Mouse (Mus musculus) thymus, postnatal 25 days (tissue): ENCODE measurements around the gene Hand2.

Experiments used
- DNase-seq: peaks from one replicate; pipeline ENCODE4 v3.0.0; 2022

Gene Hand2

DNA sequence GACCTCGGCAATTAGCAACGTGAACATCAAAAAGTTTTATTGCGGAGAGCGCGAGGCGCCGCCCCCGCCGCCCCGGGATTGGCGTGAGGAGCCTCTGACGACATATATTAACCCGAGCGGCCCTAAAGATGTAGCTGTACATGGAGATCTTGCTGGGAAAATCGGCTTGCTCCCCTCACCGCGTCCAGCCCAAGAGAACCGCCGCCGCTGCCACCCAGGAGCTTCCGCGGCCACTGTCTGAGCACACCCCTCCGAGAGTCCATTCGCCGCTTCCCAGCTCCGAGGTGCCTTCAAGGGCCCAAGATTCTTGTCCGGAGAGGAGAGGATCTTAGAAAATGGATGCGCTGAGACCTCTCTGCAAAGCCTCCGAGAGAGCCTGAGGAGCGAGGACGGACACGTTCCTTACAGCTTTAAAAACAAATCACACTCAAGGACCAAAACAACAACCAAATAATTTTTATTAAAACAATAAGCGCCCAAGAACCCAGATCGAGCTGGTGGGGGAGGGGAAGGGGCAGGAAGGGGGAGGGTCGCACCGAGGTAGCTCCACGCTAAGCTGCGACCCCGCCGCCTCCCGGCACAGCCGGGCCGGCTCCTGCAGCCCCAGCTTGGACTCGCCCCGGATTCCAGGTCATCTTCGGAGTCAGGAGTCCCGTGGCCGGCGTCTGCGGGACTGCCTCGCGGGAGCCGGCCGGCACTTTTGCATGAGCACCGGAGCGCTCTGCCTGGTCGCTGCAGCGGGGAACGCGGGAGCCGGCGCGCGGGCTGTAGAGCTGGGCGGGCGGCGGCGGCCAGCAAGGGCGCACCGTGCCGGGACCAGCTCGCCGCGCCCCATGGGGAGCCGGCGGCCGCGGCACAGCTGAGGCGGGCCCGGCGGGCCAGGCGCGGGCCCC, at the start of gene Hand2:
Hand2 (plus strand) TSS at position 133 of the 893 bp plus-strand sequence.
- no peak for DNase-seq

DNA sequence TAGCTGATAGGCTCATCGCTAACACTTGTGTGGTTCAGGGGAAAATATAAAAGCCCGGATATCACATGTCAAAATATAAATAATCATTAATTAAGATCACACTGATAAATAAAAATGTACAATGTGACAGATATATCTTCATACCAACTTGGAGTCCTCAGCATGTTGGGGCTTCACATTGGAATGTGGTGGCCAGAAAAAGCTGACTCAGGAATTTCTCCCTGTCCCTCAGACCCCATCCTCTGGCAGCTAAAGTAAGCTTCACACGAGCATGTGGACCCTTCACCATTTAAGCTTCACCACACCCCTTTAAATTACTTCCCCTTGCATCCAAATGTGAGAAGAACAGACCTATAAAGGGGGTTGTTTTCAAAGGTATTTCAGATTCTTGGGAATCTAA, 47.7 kb upstream of the Hand2 start:
- no peak for DNase-seq

DNA sequence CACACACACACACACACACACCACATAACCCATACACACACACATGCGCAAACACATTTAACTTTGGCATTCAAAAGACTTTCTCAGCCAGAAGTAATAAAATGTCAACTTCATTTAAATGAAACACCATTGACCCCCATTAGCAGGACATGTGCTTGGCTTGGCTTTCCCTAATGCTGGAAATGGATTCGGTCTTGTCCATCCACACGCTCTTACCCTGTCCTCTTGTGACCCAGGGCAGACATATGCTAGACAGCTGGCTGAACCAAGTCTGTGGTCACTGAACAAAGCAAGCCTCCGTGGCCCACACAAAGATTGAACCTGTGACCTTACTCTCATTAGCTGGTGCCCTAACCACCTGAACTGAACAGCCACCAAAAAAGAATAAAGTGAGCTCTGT, 27.3 kb upstream of the Hand2 start:
- no peak for DNase-seq

DNA sequence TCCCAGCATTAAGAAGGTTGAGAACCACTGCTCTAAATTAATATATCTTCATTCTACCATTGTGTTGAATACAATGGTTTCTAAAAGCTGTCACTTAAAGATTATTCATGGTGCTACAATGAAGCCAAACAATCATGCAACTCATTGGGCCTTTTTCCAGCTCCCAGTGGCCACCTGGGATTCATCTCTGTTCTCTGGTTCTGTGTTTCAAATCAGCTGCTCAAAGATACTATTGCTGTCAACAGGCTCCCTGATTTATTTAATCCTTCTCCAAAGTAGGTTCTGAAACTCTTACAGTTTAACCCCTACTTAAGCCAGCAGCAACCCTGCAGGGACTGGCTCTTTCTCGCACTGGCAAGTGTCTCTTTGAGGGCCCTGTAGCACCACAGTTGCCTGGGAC, 17.3 kb upstream of the Hand2 start:
- no peak for DNase-seq

DNA sequence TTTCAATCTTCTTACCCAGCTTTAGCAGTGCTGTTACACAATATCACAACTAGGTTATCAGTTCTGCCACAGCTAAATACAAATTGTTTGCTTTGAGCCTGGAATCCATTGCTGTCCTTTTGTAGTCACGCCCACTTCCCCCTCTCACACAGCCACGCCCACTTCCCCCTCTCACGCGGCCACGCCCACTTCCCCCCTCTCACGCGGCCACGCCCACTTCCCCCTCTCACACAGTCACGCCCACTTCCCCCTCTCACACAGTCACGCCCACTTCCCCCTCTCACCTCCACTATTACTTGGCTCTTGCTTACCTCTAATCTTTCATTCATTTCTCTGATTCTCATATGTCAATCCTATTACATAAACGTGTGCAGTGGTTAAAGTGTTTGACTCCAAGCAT, 15.8 kb upstream of the Hand2 start:
- DNase-seq = peak; percentile 19

DNA sequence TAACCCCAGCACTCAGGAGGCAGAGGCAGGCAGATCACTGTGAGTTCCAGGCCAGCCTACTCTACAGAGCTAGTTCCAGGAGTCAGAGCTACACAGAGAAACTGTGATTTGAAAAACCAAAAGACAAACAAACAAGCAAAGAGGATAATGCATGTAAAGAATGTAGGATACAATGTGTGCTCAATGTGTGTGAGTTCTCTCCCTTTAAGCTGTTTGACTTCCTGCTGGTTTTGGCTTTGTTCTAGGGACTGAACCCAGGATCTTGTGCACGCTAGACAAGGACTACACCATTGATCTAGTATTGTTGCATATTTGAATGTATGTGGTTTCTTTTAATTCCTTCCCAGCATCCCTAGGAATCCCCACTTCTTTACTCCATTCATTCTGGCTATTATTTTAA, 14.3 kb upstream of the Hand2 start:
- no peak for DNase-seq

DNA sequence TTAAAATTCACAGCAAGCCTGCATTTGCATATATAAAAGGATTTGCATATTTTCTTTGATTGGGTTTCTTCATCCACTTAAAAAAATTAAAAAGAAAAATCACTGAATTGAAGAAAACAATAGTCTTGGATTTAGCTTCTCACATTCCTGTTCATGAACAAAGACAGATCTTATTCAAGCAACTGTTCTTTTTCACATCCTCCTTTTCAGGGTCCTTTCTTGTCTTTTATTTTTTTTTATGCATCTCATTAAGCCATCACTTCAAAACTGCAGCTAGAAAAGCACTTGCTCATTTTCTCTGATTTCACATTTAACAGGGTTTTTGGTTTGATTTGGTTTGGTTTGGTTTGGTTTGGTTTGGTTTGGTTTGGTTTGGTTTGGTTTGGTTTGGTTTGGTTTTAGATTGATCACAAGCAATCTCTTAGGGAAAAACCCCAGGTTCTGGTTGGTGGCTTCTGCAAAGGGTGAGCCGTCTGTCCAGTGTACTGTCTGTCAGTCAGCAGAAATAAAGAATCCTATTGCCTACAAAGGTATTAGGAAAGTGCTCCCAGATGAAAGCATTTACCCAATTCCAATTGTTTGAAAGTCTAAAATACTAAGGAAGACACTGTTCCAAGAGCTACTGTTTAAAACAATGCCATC, 10.8 kb upstream of the Hand2 start:
- DNase-seq = no peak

DNA sequence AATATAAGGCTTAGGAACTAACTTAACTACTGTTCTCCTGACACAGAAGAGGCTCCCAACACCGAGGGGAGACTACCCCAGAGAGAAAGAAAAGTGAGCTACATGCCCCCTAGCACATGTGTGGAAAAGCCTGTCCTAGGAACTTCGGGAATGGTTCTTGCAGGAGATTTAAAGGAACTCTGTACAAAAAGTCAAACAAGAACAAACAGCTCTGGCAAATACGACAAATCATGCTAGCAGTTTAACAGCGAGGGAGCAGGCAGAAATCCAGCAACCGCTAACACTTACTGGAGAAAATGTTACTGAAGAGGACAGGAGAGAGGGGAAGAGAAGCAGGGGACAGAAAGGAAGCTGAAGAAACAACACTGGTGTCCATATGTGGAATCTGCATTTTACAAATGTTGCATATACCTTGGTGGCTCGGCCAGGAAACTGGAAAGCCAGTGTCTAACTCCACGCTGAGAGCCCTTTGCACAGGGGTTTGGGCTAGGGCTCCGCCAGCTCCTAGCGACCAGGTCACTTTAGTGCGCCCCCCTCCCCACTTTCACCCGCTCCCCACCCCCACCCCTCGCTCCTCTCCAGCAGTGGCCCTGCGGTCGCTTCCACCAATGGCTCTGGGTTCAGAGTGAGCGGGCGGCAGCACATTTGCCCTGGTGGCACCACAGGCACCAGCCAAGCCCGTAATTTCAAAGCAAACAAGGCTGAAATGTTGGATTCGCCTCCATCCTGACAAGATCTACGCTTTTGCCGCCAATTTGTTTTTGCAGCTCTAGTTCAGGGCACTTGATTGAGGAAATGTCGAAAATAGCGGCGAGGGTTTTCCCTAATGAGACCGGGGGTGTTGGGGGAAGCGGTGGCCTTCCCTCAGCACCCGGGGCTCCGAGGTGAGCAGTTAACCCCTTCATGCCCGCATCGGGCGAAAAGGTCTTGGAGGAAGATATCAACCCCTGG, 8.5 kb upstream of the Hand2 start:
- DNase-seq = no peak

DNA sequence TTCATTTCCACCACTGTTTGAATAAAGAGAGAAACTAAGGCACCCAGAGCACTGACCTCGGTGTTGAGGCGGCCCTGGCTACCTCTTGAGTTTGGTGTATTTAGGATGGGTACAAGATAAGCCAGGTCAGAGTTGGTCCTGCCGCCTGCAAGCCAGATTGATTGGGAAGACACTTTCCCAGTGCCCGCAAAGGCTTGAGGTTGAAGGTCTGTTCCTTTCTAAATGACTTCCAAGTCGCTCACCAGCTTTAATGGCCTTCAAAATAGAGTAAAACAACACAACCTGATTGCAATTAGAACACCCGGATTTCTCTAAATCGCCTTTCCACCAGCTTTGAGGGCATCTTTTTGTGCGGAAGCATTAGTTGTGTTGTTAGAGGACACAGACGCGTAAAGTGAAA, 7.2 kb upstream of the Hand2 start:
- no peak for DNase-seq

DNA sequence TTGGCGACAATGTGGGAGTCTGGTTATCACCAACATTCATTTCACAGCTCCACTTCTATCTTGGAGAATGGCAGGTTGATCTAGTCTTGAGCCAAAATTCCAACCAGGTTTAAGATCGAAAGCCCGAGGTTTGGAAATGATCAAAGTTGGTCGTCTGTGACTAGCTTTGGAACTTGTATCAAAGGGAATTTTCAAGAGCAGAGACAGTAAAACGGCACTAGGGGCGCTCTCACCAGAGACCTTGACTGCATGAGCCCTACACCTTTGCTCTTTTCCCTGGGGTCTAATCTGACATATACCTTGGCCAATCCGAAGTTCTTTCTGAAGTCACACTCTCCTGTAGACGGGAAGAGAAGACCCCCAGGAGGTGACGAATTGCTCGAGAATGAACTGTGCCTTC, 6.6 kb upstream of the Hand2 start:
- DNase-seq = no peak

DNA sequence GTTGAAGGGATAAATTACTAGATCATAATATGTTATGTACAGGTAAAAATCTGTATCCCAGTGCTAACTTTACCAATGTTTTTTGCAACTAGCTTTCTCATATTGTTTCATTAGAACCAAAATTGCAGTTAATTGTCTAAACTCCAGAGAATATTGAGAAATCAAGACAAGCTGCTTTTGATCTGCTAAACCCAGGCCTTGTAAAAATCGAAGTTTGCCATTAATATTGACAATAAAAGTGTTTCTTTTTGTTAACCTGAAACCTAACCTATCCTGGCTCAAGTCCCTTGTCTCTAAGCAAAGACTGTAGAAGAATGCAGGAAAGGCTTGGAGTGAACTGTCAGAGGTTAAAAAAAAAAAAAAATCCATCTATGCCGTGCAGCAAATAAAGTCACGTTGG, 5.3 kb upstream of the Hand2 start:
- DNase-seq = no peak

DNA sequence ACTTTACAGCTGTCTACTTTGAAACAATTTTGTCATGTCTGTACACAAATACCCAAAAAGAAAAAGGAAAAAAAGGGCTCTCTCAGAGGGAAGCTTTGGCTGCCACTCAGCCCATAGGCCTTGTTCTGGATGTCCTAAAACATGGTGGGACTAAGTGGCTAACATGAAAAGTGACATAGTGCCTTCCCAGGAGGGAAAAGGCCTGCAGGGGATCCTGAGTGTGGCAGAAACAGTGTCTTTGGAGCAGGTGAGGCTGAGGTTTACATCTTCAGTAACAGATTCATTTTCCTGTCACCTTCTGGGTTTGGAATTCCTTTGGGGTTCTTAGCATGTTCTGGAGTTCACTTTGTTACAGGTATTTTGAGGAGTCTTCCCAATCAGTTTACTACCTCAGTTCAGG, 3.7 kb upstream of the Hand2 start:
- DNase-seq = no peak

DNA sequence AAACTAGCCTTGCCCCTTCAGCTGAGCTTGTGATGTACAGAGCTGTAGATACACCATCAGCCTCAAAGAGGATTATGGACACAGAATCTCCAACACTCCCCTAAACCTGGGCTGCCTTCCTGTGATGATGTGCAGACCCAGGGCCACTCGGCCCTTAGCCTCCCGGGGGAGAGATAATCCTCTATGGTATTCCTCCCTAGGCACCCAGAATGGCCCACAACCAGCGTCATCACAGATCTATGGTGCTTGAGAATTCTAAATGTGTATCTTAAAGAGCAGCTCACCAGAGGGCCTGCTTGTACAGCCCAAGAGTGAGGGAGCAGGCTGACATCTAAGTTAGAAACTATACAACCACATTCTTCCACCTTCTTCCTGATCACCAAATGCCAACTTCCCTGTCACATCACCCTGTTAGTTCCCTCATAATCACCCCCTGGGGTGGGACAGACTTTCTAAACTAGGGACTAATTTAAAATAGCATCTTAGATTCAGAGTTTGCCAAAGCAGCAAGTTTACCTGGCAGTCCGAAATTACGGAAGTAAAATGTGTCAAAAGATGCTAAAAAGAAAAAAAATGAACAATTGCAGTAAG, 2.8 kb upstream of the Hand2 start:
- no peak for DNase-seq

DNA sequence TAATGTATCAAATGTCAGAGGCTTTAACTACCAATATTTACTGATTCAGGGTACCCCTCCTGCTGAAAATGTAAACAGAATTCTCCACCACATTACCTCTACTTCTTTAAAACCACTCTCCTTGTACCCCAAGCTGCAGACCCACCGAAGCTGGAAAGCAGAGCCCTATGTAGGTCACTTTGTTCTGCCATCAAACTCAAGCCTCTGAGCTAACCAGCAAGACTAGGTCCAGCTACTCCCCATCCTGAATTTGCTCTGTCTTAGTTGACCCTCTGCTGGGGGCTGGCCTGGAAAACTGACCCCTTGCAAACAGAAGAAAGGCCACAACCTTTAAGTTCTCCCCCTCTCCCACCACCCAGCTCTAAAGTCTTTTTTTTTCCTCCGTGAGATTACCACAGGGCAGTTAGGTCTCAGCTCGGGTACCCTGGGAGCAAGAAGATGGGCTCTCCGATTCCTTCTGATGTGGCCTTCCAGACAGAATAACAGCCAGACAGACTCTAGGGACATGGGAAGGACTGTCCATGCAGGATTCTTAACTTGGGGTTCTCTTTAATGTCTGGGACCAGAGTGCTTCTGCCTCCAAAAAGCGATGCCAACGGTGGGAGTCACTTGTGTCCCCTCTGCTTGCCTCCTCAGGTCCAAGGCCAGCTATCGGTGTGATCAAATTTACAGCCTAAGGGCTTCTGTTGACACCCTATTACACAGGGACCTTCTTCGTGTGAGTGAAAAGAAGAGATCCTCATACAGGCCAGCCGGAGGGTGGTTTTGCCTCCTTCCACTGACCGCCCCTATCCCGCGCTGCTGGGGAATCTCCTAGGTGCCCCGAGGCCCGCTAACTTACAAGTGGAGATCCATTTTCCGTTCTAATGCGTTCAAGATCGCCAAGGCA, 1.4 kb upstream of the Hand2 start:
- DNase-seq = no peak

DNA sequence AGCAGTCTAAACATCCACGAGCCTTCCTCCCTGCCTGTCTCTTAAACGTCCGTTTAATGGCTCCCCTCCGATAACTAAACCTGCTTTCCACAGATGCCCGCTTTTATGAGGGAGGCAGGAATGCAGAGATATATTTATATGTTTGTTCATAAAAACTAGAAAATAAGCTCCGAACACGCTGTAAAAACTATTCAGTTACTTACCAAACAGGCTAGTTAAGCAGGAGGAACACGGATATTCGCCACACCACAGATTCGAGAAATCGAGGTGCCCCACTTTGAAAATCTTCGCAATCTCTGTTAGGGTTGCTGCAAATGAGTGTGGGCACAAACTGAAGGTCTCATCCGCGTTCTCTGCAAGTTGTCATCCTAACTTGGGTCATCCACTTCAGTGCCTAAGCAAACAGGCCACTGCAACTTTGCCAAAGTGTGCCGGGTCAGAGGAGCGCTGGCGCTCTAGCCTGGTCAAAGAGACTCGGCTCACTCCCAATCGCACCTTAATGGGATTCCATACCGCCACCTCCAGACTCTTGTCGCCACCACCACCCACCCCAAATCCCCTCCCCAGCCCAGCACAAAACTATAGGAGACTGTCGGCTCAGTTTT, 700 bp upstream of the Hand2 start:
- DNase-seq = no peak

DNA sequence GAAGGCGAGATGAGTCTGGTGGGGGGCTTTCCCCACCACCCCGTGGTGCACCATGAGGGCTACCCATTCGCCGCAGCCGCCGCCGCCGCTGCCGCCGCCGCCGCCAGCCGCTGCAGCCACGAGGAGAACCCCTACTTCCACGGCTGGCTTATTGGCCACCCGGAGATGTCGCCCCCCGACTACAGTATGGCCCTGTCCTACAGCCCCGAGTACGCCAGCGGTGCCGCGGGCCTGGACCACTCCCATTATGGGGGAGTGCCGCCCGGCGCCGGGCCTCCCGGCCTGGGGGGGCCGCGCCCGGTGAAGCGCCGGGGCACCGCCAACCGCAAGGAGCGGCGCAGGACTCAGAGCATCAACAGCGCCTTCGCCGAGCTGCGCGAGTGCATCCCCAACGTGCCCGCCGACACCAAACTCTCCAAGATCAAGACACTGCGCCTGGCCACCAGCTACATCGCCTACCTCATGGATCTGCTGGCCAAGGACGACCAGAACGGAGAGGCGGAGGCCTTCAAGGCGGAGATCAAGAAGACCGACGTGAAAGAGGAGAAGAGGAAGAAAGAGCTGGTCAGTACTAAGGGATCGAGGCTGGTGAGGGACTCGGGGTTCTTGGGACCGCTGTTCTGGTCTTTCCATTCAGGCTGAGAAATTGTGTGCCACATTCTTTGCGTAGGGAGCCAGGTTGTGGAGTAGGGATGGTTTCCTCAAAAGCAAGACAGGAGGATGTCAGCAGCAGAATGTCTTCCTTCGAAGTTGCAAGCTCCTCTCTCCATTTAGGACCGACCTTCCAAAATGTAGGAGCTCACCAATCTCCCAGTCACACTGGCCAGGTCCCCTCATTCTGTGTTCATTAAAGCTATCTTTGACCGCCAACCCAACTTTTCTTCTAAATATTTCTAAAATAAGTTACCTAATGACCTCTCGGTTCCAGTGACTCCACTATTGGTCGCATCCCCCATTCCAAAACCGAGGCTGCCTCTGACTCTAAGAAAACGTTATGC, 1.4 kb downstream of the Hand2 start:
- DNase-seq = no peak

DNA sequence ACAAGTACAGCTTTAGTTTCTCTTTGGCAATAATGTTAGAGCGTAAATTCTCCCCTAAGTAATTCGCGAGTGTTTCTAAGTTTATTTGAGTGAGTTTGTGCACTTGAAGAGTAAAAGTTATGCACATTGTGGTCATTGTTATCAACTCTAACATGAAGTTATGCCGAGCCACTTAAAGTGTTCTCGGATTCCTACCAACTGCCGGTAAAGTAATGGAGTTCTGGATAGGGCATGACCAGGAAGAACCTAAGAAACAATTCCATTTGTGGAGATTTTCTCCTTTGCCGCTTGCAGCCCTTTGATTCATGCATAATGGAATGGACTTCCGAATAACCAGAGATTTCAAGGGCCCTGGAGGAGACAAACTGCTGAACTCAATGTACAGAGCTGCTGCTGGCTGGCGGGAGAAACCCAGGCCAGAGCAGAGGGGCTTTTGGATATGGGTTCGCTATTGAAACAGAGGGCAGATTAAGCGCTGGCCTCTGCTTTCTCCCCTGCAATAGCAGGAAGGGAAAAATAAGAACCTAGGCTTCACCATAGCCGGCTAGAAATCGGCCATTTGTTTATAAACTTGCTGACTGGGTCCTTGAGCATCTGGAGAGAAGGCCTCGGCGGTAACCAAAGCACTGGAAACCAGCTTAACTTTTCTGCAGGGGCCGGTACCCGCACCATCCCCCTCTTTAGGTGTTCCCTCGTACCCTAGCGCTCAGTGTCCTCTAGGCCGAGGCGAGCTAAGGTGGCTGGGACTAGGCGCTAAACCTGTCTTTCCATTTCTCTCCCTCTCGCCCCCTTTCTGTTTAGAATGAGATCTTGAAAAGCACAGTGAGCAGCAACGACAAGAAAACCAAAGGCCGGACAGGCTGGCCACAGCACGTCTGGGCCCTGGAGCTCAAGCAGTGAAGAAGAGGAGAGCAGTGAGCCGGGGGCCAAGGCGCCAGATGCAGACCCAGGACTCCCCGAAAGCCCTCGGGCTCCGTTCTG, 2.5 kb downstream of the Hand2 start:
- DNase-seq = no peak

DNA sequence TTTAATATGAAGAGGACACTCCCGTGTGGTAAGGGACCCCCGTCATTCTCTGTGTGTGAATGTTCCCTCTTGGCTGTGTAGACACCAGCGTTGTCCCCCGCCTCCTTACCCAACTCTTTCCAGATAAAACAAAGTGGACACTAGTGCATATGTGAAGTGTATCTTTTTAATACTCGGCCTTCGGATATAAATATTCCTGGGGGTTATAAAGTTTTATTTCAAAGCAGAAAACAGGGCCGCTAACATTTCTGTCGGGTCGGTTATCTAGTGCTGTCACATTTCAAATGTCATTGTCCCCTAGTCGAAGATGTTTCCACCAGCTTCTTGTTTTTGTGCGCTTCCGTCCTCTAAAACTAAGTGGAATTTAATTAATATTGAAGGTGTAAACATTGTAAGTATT, 3.3 kb downstream of the Hand2 start:
- no peak for DNase-seq

DNA sequence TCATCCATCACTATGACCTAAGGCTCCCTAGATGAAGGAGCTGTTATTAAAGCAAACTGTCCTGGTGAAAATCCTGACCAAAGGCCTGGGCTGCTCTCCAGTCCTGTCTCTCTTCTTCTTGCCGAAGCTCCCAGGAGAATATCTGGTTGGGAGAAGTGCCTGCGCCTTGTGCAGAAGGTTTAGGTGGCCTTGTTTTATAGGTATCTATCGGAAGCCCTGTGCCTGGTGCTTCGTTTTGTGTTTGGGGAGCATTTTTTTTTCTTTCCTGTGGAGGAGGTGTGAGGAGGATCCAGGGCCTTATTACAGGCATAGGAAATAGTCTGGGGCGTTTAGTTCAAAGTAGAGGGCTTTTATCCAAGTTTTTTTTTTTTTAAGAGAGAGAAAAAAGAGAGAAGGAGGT, 3.9 kb downstream of the Hand2 start:
- no peak for DNase-seq
